Mouse (Mus musculus) urinary bladder, postnatal 10 days (tissue): Measurements from ENCODE around the gene Zfp648.

ENCODE experiments used
- DNase-seq: peaks from one replicate; pipeline ENCODE4 v3.0.0; 2022; ENCODE audit warnings: low spot score

The Zfp648 gene

DNA sequence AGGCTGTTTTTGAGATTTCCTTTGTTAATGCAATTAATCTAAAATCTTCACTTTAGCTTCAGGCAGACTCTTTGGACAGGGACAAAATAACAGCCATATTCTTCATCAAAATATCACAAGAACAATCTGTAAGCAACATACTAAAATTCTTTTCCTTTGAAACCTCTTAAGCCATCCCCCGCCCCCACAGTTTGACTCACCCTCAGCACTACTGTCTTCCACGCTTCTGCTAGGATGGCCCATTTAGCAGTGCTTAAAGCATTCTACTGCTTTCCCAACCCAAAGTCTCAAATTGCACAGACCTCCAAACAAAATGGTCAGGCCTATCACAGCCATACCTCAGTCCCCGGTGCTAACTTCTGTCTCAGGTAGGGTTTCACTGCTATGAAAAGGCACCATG is 19.6 kb downstream of the Zfp648 start:
- DNase-seq = no peak

- DNase-seq = no peak
These were observed 22.8 kb downstream of the Zfp648 start for GRCm38 (mm10) chr1:154223807-154224207.

GRCm38 (mm10) chr1:154232594-154232993 is 31.6 kb downstream of the Zfp648 start:
- no peak for DNase-seq

DNA sequence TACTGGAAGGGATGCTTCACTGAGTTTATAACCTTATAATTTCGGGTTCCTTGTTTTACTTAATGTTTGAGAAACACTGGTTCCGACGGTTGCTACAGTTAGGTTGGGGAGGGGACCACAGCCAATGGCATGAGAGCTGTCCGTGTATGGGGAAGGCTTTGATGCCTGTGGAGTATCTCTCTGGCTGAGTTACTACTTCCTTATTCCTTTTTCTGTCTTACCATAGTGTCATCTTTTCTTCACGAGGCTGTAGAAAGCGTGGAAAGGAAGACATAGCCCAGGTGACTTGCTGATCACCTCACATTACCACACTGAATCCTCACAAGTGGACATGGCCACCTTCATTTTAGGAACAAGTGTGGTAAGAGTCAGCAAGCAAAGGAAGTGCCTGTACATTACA is 32.0 kb downstream of the Zfp648 start:
- DNase-seq = no peak

- DNase-seq = no peak
These were observed 33.8 kb downstream of the Zfp648 start for GRCm38 (mm10) chr1:154234814-154235213.

- DNase-seq = no peak
These were observed 37.9 kb downstream of the Zfp648 start for GRCm38 (mm10) chr1:154238876-154239275.

DNA sequence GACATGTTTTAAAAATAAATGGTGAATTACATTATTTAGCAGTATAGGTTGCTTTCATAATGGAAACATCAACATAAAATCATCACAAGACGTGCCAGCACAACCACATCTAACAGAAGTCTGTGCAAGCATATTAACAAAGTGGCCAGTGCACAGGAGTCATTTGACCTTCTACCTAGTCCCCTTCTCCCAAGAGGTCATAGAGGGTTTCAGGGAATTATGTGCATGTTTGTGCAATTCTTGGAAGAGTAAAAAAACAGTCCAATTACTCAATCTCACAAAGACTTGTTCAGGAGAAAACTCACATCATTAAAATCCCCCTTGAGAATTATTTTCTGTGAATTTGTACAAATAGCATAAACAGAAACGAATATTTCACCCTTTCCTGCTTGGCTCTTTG is 50.2 kb downstream of the Zfp648 start:
- no peak for DNase-seq

DNA sequence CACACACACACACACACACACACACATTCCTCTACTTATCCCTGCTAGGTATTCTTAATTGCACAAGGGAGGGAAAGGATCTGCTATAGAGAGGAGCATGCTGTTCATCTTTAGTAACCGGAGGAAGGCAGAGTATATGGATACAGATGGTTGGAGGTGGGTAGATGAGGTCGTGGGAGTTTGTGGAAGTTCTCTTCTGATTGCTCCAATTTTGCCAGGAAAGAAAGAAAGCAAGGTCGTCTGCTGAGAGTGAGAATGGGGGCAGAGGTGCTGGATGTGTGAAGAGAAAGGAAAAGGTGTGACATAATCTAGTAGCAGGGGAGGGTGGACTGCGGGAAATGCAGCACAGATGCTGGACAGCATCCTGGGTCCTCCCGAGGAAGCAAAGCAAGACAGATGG is 51.8 kb downstream of the Zfp648 start:
- no peak for DNase-seq
